Mouse (Mus musculus): ENCODE data around the gene Klf9. TPM values are rescaled to one million over a fixed set of nuclear protein-coding genes. Genes with fewer than 3 reads are reported as not detected.

The Klf9 gene
- polyA plus RNA-seq, 1 experiment from 2014 or later = 15.3 TPM

GRCm38 (mm10) chr19:23149465-23150410 lies 8.7 kb downstream of the Klf9 start:
- Histone ChIP-seq H3K4me3 (ENCODE audit: low read depth, low read length) (no peak overlapping the region), H3K4me1 (replicated peaks; ENCODE audit: control insufficient read depth, insufficient read depth, low read length) (peaks cover 6% of the 10 kb centered on the region; the same call in 1 of the 2 replicates), H3K9ac (ENCODE audit: low read depth, low read length) (no peak overlapping the region), H3K27ac (ENCODE audit: low read depth, low read length) (no peak overlapping the region), H3K36me3 (ENCODE audit: control insufficient read depth, insufficient read depth) (peaks cover 3% of the 10 kb centered on the region; the same call in 1 of the 2 replicates), H3K9me3 (ENCODE audit: control insufficient read depth) (no peaks in the 10 kb centered on the region), H3K27me3 (replicated peaks; ENCODE audit: control insufficient read depth, insufficient read depth, low read length) (no peaks in the 10 kb centered on the region), H3K4me2 (replicated peaks; ENCODE audit: low read depth) (no peak overlapping the region)
- TF ChIP-seq CTCF (IDR thresholded peaks at IDR 0.05; ENCODE audit: low read depth) = no peak
- WGBS = 71% methylated on average over 7 of the region's 7 CpGs
- no peak for ATAC-seq

GRCm38 (mm10) chr19:23150556-23151265 lies 9.7 kb downstream of the Klf9 start:
- Histone ChIP-seq H3K9me3 (ENCODE audit: control insufficient read depth) (no peaks in the 10 kb centered on the region), H3K4me3 (ENCODE audit: low read depth, low read length) (no peak overlapping the region), H3K27ac (ENCODE audit: low read depth, low read length) (no peak overlapping the region), H3K27me3 (replicated peaks; ENCODE audit: control insufficient read depth, insufficient read depth, low read length) (no peaks in the 10 kb centered on the region), H3K4me1 (replicated peaks; ENCODE audit: control insufficient read depth, insufficient read depth, low read length) (peaks cover 6% of the 10 kb centered on the region; the same call in 1 of the 2 replicates), H3K36me3 (ENCODE audit: control insufficient read depth, insufficient read depth) (peaks cover 3% of the 10 kb centered on the region; the same call in 1 of the 2 replicates), H3K9ac (ENCODE audit: low read depth, low read length) (no peak overlapping the region), H3K4me2 (replicated peaks; ENCODE audit: low read depth) (no peak overlapping the region)
- ATAC-seq = 0 out of 2 replicates have a peak, but pooled peaks have one; percentile 26
- WGBS = 79% methylated on average over 14 of the region's 14 CpGs
- TF ChIP-seq CTCF (IDR thresholded peaks at IDR 0.05; ENCODE audit: low read depth) = no peak

DNA sequence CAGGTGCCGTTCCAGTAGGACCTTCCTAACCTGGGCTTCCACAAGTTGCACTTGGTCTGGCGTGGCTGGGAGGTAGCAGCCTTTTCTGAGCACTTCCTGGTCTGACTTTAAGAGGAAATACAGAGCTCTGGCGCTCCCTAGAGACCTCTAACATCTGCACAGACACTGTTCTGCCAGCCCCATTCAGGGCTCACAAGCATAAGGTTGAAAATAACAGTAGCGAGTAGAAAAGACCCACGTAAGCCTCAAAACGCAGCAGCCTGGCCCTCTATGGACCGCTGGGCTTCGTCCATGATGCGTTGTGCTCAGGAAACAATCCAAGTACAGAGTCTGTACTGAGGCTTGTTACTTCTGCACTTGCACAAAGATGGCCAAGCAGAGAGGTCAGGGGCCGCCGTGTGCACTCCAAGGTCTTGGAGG lies 10.6 kb downstream of the Klf9 start:
- no peaks in the 10 kb centered on the region for H3K36me3 ChIP-seq (ENCODE audit: control insufficient read depth, insufficient read depth)
- peaks cover 6% of the 10 kb centered on the region; the same call in 1 of the 2 replicates for H3K4me1 ChIP-seq (replicated peaks; ENCODE audit: control insufficient read depth, insufficient read depth, low read length)
- no peak overlapping the region for H3K9ac ChIP-seq (ENCODE audit: low read depth, low read length)
- H3K4me3 ChIP-seq (ENCODE audit: low read depth, low read length) = no peak overlapping the region
- no peaks in the 10 kb centered on the region for H3K27me3 ChIP-seq (replicated peaks; ENCODE audit: control insufficient read depth, insufficient read depth, low read length)
- H3K27ac ChIP-seq (ENCODE audit: low read depth, low read length) = no peak overlapping the region
- peak overlapping the region; percentile 45 for H3K4me2 ChIP-seq (replicated peaks; ENCODE audit: low read depth)
- no peaks in the 10 kb centered on the region for H3K9me3 ChIP-seq (ENCODE audit: control insufficient read depth)
- ATAC-seq = peak; percentile 63
- peak; percentile 79 for TF ChIP-seq CTCF (IDR thresholded peaks at IDR 0.05; ENCODE audit: low read depth)
- 21% methylated on average over 11 of the region's 11 CpGs for WGBS

GRCm38 (mm10) chr19:23152201-23152640 lies 11.2 kb downstream of the Klf9 start:
- ATAC-seq = no peak
- H3K9ac ChIP-seq (ENCODE audit: low read depth, low read length) = no peak overlapping the region
- H3K36me3 ChIP-seq (ENCODE audit: control insufficient read depth, insufficient read depth) = no peaks in the 10 kb centered on the region
- no peaks in the 10 kb centered on the region for H3K27me3 ChIP-seq (replicated peaks; ENCODE audit: control insufficient read depth, insufficient read depth, low read length)
- H3K4me3 ChIP-seq (ENCODE audit: low read depth, low read length) = no peak overlapping the region
- no peak for TF ChIP-seq CTCF (IDR thresholded peaks at IDR 0.05; ENCODE audit: low read depth)
- H3K4me2 ChIP-seq (replicated peaks; ENCODE audit: low read depth) = peak overlapping the region; percentile 45
- no peaks in the 10 kb centered on the region for H3K9me3 ChIP-seq (ENCODE audit: control insufficient read depth)
- 19% methylated on average over 4 of the region's 4 CpGs for WGBS
- peaks cover 6% of the 10 kb centered on the region; the same call in 1 of the 2 replicates for H3K4me1 ChIP-seq (replicated peaks; ENCODE audit: control insufficient read depth, insufficient read depth, low read length)
- H3K27ac ChIP-seq (ENCODE audit: low read depth, low read length) = no peak overlapping the region

GRCm38 (mm10) chr19:23152771-23153605 lies 12.0 kb downstream of the Klf9 start:
- no peak overlapping the region for H3K4me2 ChIP-seq (replicated peaks; ENCODE audit: low read depth)
- no peaks in the 10 kb centered on the region for H3K36me3 ChIP-seq (ENCODE audit: control insufficient read depth, insufficient read depth)
- WGBS = 64% methylated on average over 25 of the region's 25 CpGs
- ATAC-seq = no peak
- no peaks in the 10 kb centered on the region for H3K9me3 ChIP-seq (ENCODE audit: control insufficient read depth)
- no peak for TF ChIP-seq CTCF (IDR thresholded peaks at IDR 0.05; ENCODE audit: low read depth)
- H3K4me3 ChIP-seq (ENCODE audit: low read depth, low read length) = no peak overlapping the region
- H3K27me3 ChIP-seq (replicated peaks; ENCODE audit: control insufficient read depth, insufficient read depth, low read length) = no peaks in the 10 kb centered on the region
- peaks cover 6% of the 10 kb centered on the region; the same call in 1 of the 2 replicates for H3K4me1 ChIP-seq (replicated peaks; ENCODE audit: control insufficient read depth, insufficient read depth, low read length)
- H3K9ac ChIP-seq (ENCODE audit: low read depth, low read length) = no peak overlapping the region
- H3K27ac ChIP-seq (ENCODE audit: low read depth, low read length) = no peak overlapping the region

Measured in intestine, postnatal 0 days (tissue).